Mouse (Mus musculus) lung, postnatal 0 days (tissue): ENCODE data around the gene Lfng.

Experiments used
- CTCF ChIP-seq: IDR thresholded peaks from 2 replicates; pipeline ENCODE4 v1.5.1; 2016; ENCODE audit warnings: antibody characterized with exemption, mild to moderate bottlenecking
- EP300 ChIP-seq: IDR thresholded peaks from 2 replicates; pipeline ENCODE4 v1.6.1; 2016; ENCODE audit warnings: antibody characterized with exemption, mild to moderate bottlenecking, control low read depth

GRCm38 (mm10) chr5:140645454-140645853 is 38.3 kb downstream of the Lfng start:
- no peak for TF ChIP-seq CTCF
- TF ChIP-seq EP300: no peak
